Mouse (Mus musculus) embryonic facial prominence, embryonic 11.5 days (tissue): ENCODE data around the gene Doxl2. TPM values are rescaled to one million over a fixed set of nuclear protein-coding genes. Genes with fewer than 3 reads are reported as not detected.

Experiments
- ATAC-seq: fragments of 200-750 bp; cut with Nextera tagmentation; replicated peaks from 2 replicates; pipeline ENCODE4 v1.8.0; 2017; ENCODE audit warnings: low read depth; ENCODE audit not compliant: insufficient number of reproducible peaks, low FRiP score, low TSS enrichment
- DNase-seq: peaks from one replicate; pipeline ENCODE4 v3.0.0-alpha.2; 2015; ENCODE audit warnings: low spot score
- H3K27ac ChIP-seq: fragments of 300-500 bp; sonication (generic); replicated peaks from 2 replicates; pipeline ENCODE4 v1.5.1; 2014; ENCODE audit warnings: mild to moderate bottlenecking, low read depth, low read length, control low read depth
- H3K27me3 ChIP-seq: fragments of 300-500 bp; sonication (generic); 2 replicates; pipeline ENCODE4 v1.6.1; 2014; ENCODE audit warnings: mild to moderate bottlenecking, low read length, moderate library complexity, mixed read lengths; ENCODE audit not compliant: control insufficient read depth, insufficient read depth
- H3K36me3 ChIP-seq: fragments of 300-500 bp; sonication (generic); replicated peaks from 2 replicates; pipeline ENCODE4 v1.6.1; 2014; ENCODE audit warnings: low read depth, mild to moderate bottlenecking, low read length, moderate library complexity, mixed read lengths; ENCODE audit not compliant: control insufficient read depth, insufficient read depth
- H3K4me1 ChIP-seq: fragments of 300-500 bp; sonication (generic); 2 replicates; pipeline ENCODE4 v1.6.1; 2014; ENCODE audit warnings: low read length, mixed read lengths; ENCODE audit not compliant: control insufficient read depth, insufficient read depth
- H3K4me2 ChIP-seq: fragments of 300-500 bp; sonication (generic); 2 replicates; pipeline ENCODE4 v1.6.1; 2014; ENCODE audit warnings: low read depth, mild to moderate bottlenecking, control low read depth, low read length, moderate library complexity
- H3K4me3 ChIP-seq: fragments of 300-500 bp; sonication (generic); 2 replicates; pipeline ENCODE4 v1.5.1; 2014; ENCODE audit warnings: low read depth, low read length, control low read depth
- H3K9ac ChIP-seq: fragments of 300-500 bp; sonication (generic); replicated peaks from 2 replicates; pipeline ENCODE4 v1.6.1; 2014; ENCODE audit warnings: mild to moderate bottlenecking, control low read depth, low read length
- H3K9me3 ChIP-seq: fragments of 300-500 bp; sonication (generic); replicated peaks from 2 replicates; pipeline ENCODE4 v1.6.1; 2016; ENCODE audit warnings: mild to moderate bottlenecking, low read length, inconsistent platforms, mixed read lengths; ENCODE audit not compliant: control insufficient read depth
- WGBS: fragments of 180-500 bp; shearing (Covaris S2); extraction: QIAGEN DNeasy Blood & Tissue Kit; methylation state at CpG from one replicate; pipeline ENCODE4 v1.1.7; 2014; 5-methylcytosine and 5-hydroxymethylcytosine counted together
- polyA plus RNA-seq: library from polyadenylated mRNA; unstranded; fragments of >200 nt; fragmentation: Nextera tagmentation; extraction: Ambion mirVana; gene quantifications from 2 replicates; pipeline ENCODE4 v1.2.1, GENCODE M21; 2014

Gene Doxl2
- polyA plus RNA-seq, 1 experiment from 2014 or later, result not detected

DNA sequence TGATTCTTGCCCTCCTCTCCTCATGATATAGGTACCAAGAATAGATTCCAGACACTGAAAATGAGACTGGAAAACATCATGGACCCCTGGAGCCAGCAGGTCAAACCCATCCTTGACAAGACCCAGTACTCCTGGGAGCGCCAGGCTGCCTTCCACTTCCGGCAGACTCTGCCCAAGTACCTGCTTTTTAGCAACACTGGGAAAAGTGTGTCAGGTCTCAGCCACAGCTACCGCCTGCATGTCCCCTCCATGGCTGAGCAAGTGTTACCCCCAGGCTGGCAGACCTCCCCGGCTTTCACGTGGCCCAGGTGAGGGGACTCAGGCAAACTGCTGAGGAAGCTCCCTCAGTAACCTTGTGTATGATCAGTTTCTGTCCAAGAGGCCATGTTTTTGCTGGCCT is 15.2 kb downstream of the Doxl2 start:
- no peak overlapping the region for H3K4me3 ChIP-seq
- WGBS, result 91% methylated on average over 5 of the region's 5 CpGs
- no peaks in the 10 kb centered on the region for H3K9me3 ChIP-seq
- no peak overlapping the region for H3K9ac ChIP-seq
- no peaks in the 10 kb centered on the region for H3K27me3 ChIP-seq
- no peaks in the 10 kb centered on the region for H3K36me3 ChIP-seq
- no peak overlapping the region for H3K27ac ChIP-seq
- ATAC-seq, result no peak
- H3K4me1 ChIP-seq, result no peaks in the 10 kb centered on the region
- DNase-seq, result no peak
- no peak overlapping the region for H3K4me2 ChIP-seq

GRCm38 (mm10) chr6:48991991-48992390 is 17.2 kb downstream of the Doxl2 start:
- Histone ChIP-seq H3K36me3 (no peaks in the 10 kb centered on the region), H3K27ac (no peak overlapping the region), H3K4me2 (no peak overlapping the region), H3K4me1 (no peaks in the 10 kb centered on the region), H3K9me3 (no peaks in the 10 kb centered on the region), H3K4me3 (no peak overlapping the region), H3K27me3 (no peaks in the 10 kb centered on the region), H3K9ac (no peak overlapping the region)
- WGBS, result 74% methylated on average over 4 of the region's 4 CpGs
- DNase-seq (no peak), ATAC-seq (no peak)

- DNase-seq, result no peak
- no peaks in the 10 kb centered on the region for H3K4me1 ChIP-seq
- 70% methylated on average over 6 of the region's 6 CpGs for WGBS
- H3K9me3 ChIP-seq, result no peaks in the 10 kb centered on the region
- no peak overlapping the region for H3K4me2 ChIP-seq
- H3K4me3 ChIP-seq, result no peak overlapping the region
- no peaks in the 10 kb centered on the region for H3K27me3 ChIP-seq
- no peak for ATAC-seq
- no peaks in the 10 kb centered on the region for H3K36me3 ChIP-seq
- H3K27ac ChIP-seq, result no peak overlapping the region
- no peak overlapping the region for H3K9ac ChIP-seq
Measured at GRCm38 (mm10) chr6:48998186-48998585, 23.4 kb downstream of the Doxl2 start.

GRCm38 (mm10) chr6:48998796-48999195 is 24.0 kb downstream of the Doxl2 start:
- Histone ChIP-seq H3K27me3 (no peaks in the 10 kb centered on the region), H3K4me3 (no peak overlapping the region), H3K4me1 (no peaks in the 10 kb centered on the region), H3K27ac (no peak overlapping the region), H3K9ac (no peak overlapping the region), H3K9me3 (no peaks in the 10 kb centered on the region), H3K4me2 (no peak overlapping the region), H3K36me3 (no peaks in the 10 kb centered on the region)
- ATAC-seq (no peak), DNase-seq (no peak)
- 87% methylated on average over 4 of the region's 4 CpGs for WGBS

GRCm38 (mm10) chr6:49003381-49003780 is 28.6 kb downstream of the Doxl2 start:
- Histone ChIP-seq H3K27me3 (no peaks in the 10 kb centered on the region), H3K9me3 (no peaks in the 10 kb centered on the region), H3K9ac (no peak overlapping the region), H3K4me1 (no peaks in the 10 kb centered on the region), H3K4me3 (no peak overlapping the region), H3K36me3 (no peaks in the 10 kb centered on the region), H3K27ac (no peak overlapping the region), H3K4me2 (no peak overlapping the region)
- DNase-seq (peak; percentile 30), ATAC-seq (no peak)
- 51% methylated on average over 4 of the region's 4 CpGs for WGBS

GRCm38 (mm10) chr6:49007981-49008380 is 33.2 kb downstream of the Doxl2 start:
- ATAC-seq (no peak), DNase-seq (peak; percentile 86)
- Histone ChIP-seq H3K4me1 (no peaks in the 10 kb centered on the region), H3K9me3 (no peaks in the 10 kb centered on the region), H3K27me3 (no peaks in the 10 kb centered on the region), H3K4me3 (no peak overlapping the region), H3K4me2 (peak overlapping the region; percentile 27; the same call in 1 of the 2 replicates), H3K27ac (no peak overlapping the region), H3K36me3 (no peaks in the 10 kb centered on the region), H3K9ac (peak overlapping the region; percentile 9; the same call in 1 of the 2 replicates)
- under 1% methylated on average over 9 of the region's 9 CpGs for WGBS

- 25% methylated on average over 13 of the region's 13 CpGs for WGBS
- DNase-seq (no peak), ATAC-seq (no peak)
- Histone ChIP-seq H3K4me1 (no peaks in the 10 kb centered on the region), H3K9ac (peak overlapping the region; percentile 9; the same call in 1 of the 2 replicates), H3K36me3 (no peaks in the 10 kb centered on the region), H3K27me3 (no peaks in the 10 kb centered on the region), H3K4me2 (peak overlapping the region; percentile 27; the same call in 1 of the 2 replicates), H3K27ac (no peak overlapping the region), H3K9me3 (no peaks in the 10 kb centered on the region), H3K4me3 (no peak overlapping the region)
Measured at GRCm38 (mm10) chr6:49008420-49009160, 33.8 kb downstream of the Doxl2 start.

GRCm38 (mm10) chr6:49009161-49009555 is 34.4 kb downstream of the Doxl2 start:
- no peak overlapping the region for H3K9ac ChIP-seq
- no peaks in the 10 kb centered on the region for H3K36me3 ChIP-seq
- no peaks in the 10 kb centered on the region for H3K27me3 ChIP-seq
- 41% methylated on average over 7 of the region's 7 CpGs for WGBS
- no peak for DNase-seq
- no peaks in the 10 kb centered on the region for H3K4me1 ChIP-seq
- no peak overlapping the region for H3K4me3 ChIP-seq
- H3K27ac ChIP-seq, result no peak overlapping the region
- H3K9me3 ChIP-seq, result no peaks in the 10 kb centered on the region
- H3K4me2 ChIP-seq, result no peak overlapping the region
- ATAC-seq, result no peak
